Mouse (Mus musculus): ENCODE results near the gene Atxn1. TPM values are rescaled to one million over a fixed set of nuclear protein-coding genes. Genes with fewer than 3 reads are reported as not detected.

Gene Atxn1
- polyA plus RNA-seq, 1 experiment from 2014 or later: 5.4 TPM

GRCm38 (mm10) chr13:45872041-45872746 lies 92.6 kb downstream of the Atxn1 start:
- no peak overlapping the region for H3K4me3 ChIP-seq
- 73% methylated on average over 14 of the region's 14 CpGs for WGBS
- no peaks in the 10 kb centered on the region for H3K36me3 ChIP-seq
- no peak for ATAC-seq (ENCODE audit: insufficient number of reproducible peaks, low FRiP score, low TSS enrichment, low read depth)
- peaks cover 5% of the 10 kb centered on the region; the same call in 1 of the 2 replicates for H3K4me1 ChIP-seq
- H3K27ac ChIP-seq: no peak overlapping the region
- H3K9ac ChIP-seq: no peak overlapping the region
- H3K4me2 ChIP-seq: no peak overlapping the region
- H3K9me3 ChIP-seq: no peaks in the 10 kb centered on the region
- H3K27me3 ChIP-seq: no peaks in the 10 kb centered on the region

GRCm38 (mm10) chr13:45871554-45871953 lies 93.3 kb downstream of the Atxn1 start:
- no peak overlapping the region for H3K4me2 ChIP-seq
- no peaks in the 10 kb centered on the region for H3K9me3 ChIP-seq
- no peaks in the 10 kb centered on the region for H3K36me3 ChIP-seq
- no peaks in the 10 kb centered on the region for H3K27me3 ChIP-seq
- H3K4me3 ChIP-seq: no peak overlapping the region
- H3K4me1 ChIP-seq: peaks cover 5% of the 10 kb centered on the region; the same call in 1 of the 2 replicates
- WGBS: 42% methylated on average over 7 of the region's 7 CpGs
- no peak overlapping the region for H3K9ac ChIP-seq
- no peak overlapping the region for H3K27ac ChIP-seq
- no peak for ATAC-seq (ENCODE audit: insufficient number of reproducible peaks, low FRiP score, low TSS enrichment, low read depth)

GRCm38 (mm10) chr13:45868886-45869285 lies 95.9 kb downstream of the Atxn1 start:
- Histone ChIP-seq H3K9me3 (no peaks in the 10 kb centered on the region), H3K4me3 (no peak overlapping the region), H3K9ac (no peak overlapping the region), H3K27ac (no peak overlapping the region), H3K4me1 (peaks cover 5% of the 10 kb centered on the region; the same call in 1 of the 2 replicates), H3K4me2 (no peak overlapping the region), H3K27me3 (no peaks in the 10 kb centered on the region), H3K36me3 (no peaks in the 10 kb centered on the region)
- WGBS: 77% methylated on average over 8 of the region's 8 CpGs
- ATAC-seq (ENCODE audit: insufficient number of reproducible peaks, low FRiP score, low TSS enrichment, low read depth): no peak

GRCm38 (mm10) chr13:45867273-45867672 lies 97.5 kb downstream of the Atxn1 start:
- 57% methylated on average over 14 of the region's 14 CpGs for WGBS
- no peak overlapping the region for H3K4me2 ChIP-seq
- H3K4me3 ChIP-seq: no peak overlapping the region
- no peak for ATAC-seq (ENCODE audit: insufficient number of reproducible peaks, low FRiP score, low TSS enrichment, low read depth)
- peaks cover 5% of the 10 kb centered on the region; the same call in 1 of the 2 replicates for H3K4me1 ChIP-seq
- H3K9me3 ChIP-seq: no peaks in the 10 kb centered on the region
- no peaks in the 10 kb centered on the region for H3K36me3 ChIP-seq
- no peak overlapping the region for H3K9ac ChIP-seq
- H3K27me3 ChIP-seq: no peaks in the 10 kb centered on the region
- no peak overlapping the region for H3K27ac ChIP-seq

- H3K4me1 ChIP-seq: peaks cover 5% of the 10 kb centered on the region; the same call in 1 of the 2 replicates
- WGBS: 80% methylated on average over 8 of the region's 8 CpGs
- ATAC-seq (ENCODE audit: insufficient number of reproducible peaks, low FRiP score, low TSS enrichment, low read depth): no peak
- H3K9ac ChIP-seq: no peak overlapping the region
- no peaks in the 10 kb centered on the region for H3K9me3 ChIP-seq
- no peak overlapping the region for H3K27ac ChIP-seq
- no peak overlapping the region for H3K4me2 ChIP-seq
- no peaks in the 10 kb centered on the region for H3K27me3 ChIP-seq
- no peak overlapping the region for H3K4me3 ChIP-seq
- no peaks in the 10 kb centered on the region for H3K36me3 ChIP-seq
Observed at GRCm38 (mm10) chr13:45866615-45867245, 98.1 kb downstream of the Atxn1 start.

- Histone ChIP-seq H3K36me3 (no peaks in the 10 kb centered on the region), H3K4me3 (no peak overlapping the region), H3K4me1 (peaks cover 5% of the 10 kb centered on the region; the same call in 1 of the 2 replicates), H3K27me3 (no peaks in the 10 kb centered on the region), H3K9ac (no peak overlapping the region), H3K9me3 (no peaks in the 10 kb centered on the region), H3K27ac (no peak overlapping the region), H3K4me2 (no peak overlapping the region)
- 94% methylated on average over 10 of the region's 10 CpGs for WGBS
- ATAC-seq (ENCODE audit: insufficient number of reproducible peaks, low FRiP score, low TSS enrichment, low read depth): no peak
Observed at GRCm38 (mm10) chr13:45865620-45866019, 99.2 kb downstream of the Atxn1 start.

- H3K9me3 ChIP-seq: no peaks in the 10 kb centered on the region
- no peaks in the 10 kb centered on the region for H3K36me3 ChIP-seq
- no peak overlapping the region for H3K27ac ChIP-seq
Observed at GRCm38 (mm10) chr13:45863779-45864178, 101.0 kb downstream of the Atxn1 start.

GRCm38 (mm10) chr13:45861885-45862605 lies 102.8 kb downstream of the Atxn1 start:
- WGBS: 53% methylated on average over 13 of the region's 13 CpGs

More at GRCm38 (mm10) chr13:45863779-45864178, 101.0 kb downstream of the Atxn1 start:
- Histone ChIP-seq H3K4me2 (no peak overlapping the region), H3K27me3 (no peaks in the 10 kb centered on the region), H3K9ac (no peak overlapping the region), H3K4me1 (peaks cover 5% of the 10 kb centered on the region; the same call in 1 of the 2 replicates), H3K4me3 (no peak overlapping the region)
- ATAC-seq (ENCODE audit: insufficient number of reproducible peaks, low FRiP score, low TSS enrichment, low read depth): no peak
- WGBS: 83% methylated on average over 8 of the region's 8 CpGs

GRCm38 (mm10) chr13:45861098-45861580 lies 103.7 kb downstream of the Atxn1 start:
- H3K4me1 ChIP-seq: no peaks in the 10 kb centered on the region
- H3K4me2 ChIP-seq: no peak overlapping the region
- ATAC-seq (ENCODE audit: insufficient number of reproducible peaks, low FRiP score, low TSS enrichment, low read depth): no peak
- H3K36me3 ChIP-seq: no peaks in the 10 kb centered on the region
- H3K27me3 ChIP-seq: no peaks in the 10 kb centered on the region
- WGBS: 81% methylated on average over 10 of the region's 10 CpGs
- no peaks in the 10 kb centered on the region for H3K9me3 ChIP-seq
- H3K4me3 ChIP-seq: no peak overlapping the region
- no peak overlapping the region for H3K27ac ChIP-seq
- H3K9ac ChIP-seq: no peak overlapping the region

More at GRCm38 (mm10) chr13:45861885-45862605, 102.8 kb downstream of the Atxn1 start:
- Histone ChIP-seq H3K27me3 (no peaks in the 10 kb centered on the region), H3K36me3 (no peaks in the 10 kb centered on the region), H3K9me3 (no peaks in the 10 kb centered on the region), H3K4me1 (no peaks in the 10 kb centered on the region), H3K27ac (no peak overlapping the region), H3K4me3 (no peak overlapping the region), H3K9ac (no peak overlapping the region), H3K4me2 (no peak overlapping the region)
- ATAC-seq (ENCODE audit: insufficient number of reproducible peaks, low FRiP score, low TSS enrichment, low read depth): no peak

GRCm38 (mm10) chr13:45859081-45859709 lies 105.6 kb downstream of the Atxn1 start:
- Histone ChIP-seq H3K4me1 (no peaks in the 10 kb centered on the region), H3K4me2 (no peak overlapping the region), H3K27me3 (no peaks in the 10 kb centered on the region), H3K9me3 (no peaks in the 10 kb centered on the region), H3K27ac (no peak overlapping the region), H3K36me3 (no peaks in the 10 kb centered on the region), H3K4me3 (no peak overlapping the region), H3K9ac (no peak overlapping the region)
- 83% methylated on average over 12 of the region's 12 CpGs for WGBS
- no peak for ATAC-seq (ENCODE audit: insufficient number of reproducible peaks, low FRiP score, low TSS enrichment, low read depth)

- Histone ChIP-seq H3K9ac (no peak overlapping the region), H3K27me3 (no peaks in the 10 kb centered on the region), H3K9me3 (no peaks in the 10 kb centered on the region), H3K4me3 (no peak overlapping the region), H3K4me1 (no peaks in the 10 kb centered on the region), H3K27ac (no peak overlapping the region), H3K4me2 (no peak overlapping the region), H3K36me3 (no peaks in the 10 kb centered on the region)
- 88% methylated on average over 8 of the region's 8 CpGs for WGBS
- ATAC-seq (ENCODE audit: insufficient number of reproducible peaks, low FRiP score, low TSS enrichment, low read depth): no peak
Observed at GRCm38 (mm10) chr13:45857416-45857815, 107.4 kb downstream of the Atxn1 start.

All from limb, embryonic 15.5 days (tissue).